Mouse (Mus musculus) heart, postnatal 0 days (tissue): ENCODE data around the gene Gm11634. TPM values are rescaled to one million over a fixed set of nuclear protein-coding genes. Genes with fewer than 3 reads are reported as not detected.
A peak's percentile ranks its signal among the peaks of the same experiment; 100 is the strongest.

Experiments
- ATAC-seq: fragments of 200-750 bp; cut with Nextera tagmentation; 2 replicates; pipeline ENCODE4 v1.8.0; 2017; ENCODE audit warnings: low read depth, moderate number of reproducible peaks, moderate library complexity; ENCODE audit not compliant: insufficient read depth
- DNase-seq: peaks from one replicate; pipeline ENCODE4 v3.0.0-alpha.2; 2016; ENCODE audit warnings: low spot score
- H3K27ac ChIP-seq: fragments of 300-500 bp; sonication (generic); 2 replicates; pipeline ENCODE4 v1.5.1; 2014; ENCODE audit warnings: low read depth, mild to moderate bottlenecking
- H3K27me3 ChIP-seq: fragments of 300-500 bp; sonication (generic); 2 replicates; pipeline ENCODE4 v1.6.1; 2014; ENCODE audit warnings: low read length, mixed read lengths; ENCODE audit not compliant: control insufficient read depth, insufficient read depth
- H3K36me3 ChIP-seq: fragments of 300-500 bp; sonication (generic); replicated peaks from 2 replicates; pipeline ENCODE4 v1.6.1; 2014; ENCODE audit warnings: low read length, mixed read lengths; ENCODE audit not compliant: control insufficient read depth, insufficient read depth
- H3K4me1 ChIP-seq: fragments of 300-500 bp; sonication (generic); 2 replicates; pipeline ENCODE4 v1.6.1; 2014; ENCODE audit warnings: antibody characterized with exemption; ENCODE audit not compliant: control insufficient read depth, insufficient read depth
- H3K4me2 ChIP-seq: fragments of 300-500 bp; sonication (generic); 2 replicates; pipeline ENCODE4 v1.6.1; 2014; ENCODE audit warnings: low read depth, mild to moderate bottlenecking, low read length, moderate library complexity
- H3K4me3 ChIP-seq: fragments of 300-500 bp; sonication (generic); 2 replicates; pipeline ENCODE4 v1.5.1; 2014; ENCODE audit warnings: low read depth, low read length
- H3K9ac ChIP-seq: fragments of 300-500 bp; sonication (generic); replicated peaks from 2 replicates; pipeline ENCODE4 v1.6.1; 2014; ENCODE audit warnings: low read depth, low read length, mixed read lengths
- H3K9me3 ChIP-seq: fragments of 300-500 bp; sonication (generic); replicated peaks from 2 replicates; pipeline ENCODE4 v1.6.1; 2016; ENCODE audit warnings: low read length; ENCODE audit not compliant: control insufficient read depth
- CTCF ChIP-seq: IDR thresholded peaks from 2 replicates; pipeline ENCODE4 v1.5.1; 2016; ENCODE audit warnings: antibody characterized with exemption, control low read depth, low read depth
- EP300 ChIP-seq: IDR thresholded peaks from 2 replicates; pipeline ENCODE4 v1.6.1; 2016; ENCODE audit warnings: antibody characterized with exemption, low read depth
- WGBS: fragments of 180-500 bp; shearing (Covaris S2); extraction: QIAGEN DNeasy Blood & Tissue Kit; methylation state at CpG from one replicate; pipeline ENCODE4 v1.1.7; 2014; 5-methylcytosine and 5-hydroxymethylcytosine counted together
- polyA plus RNA-seq: library from polyadenylated mRNA; unstranded; fragments of >200 nt; fragmentation: Nextera tagmentation; extraction: Ambion mirVana; gene quantifications from 2 replicates; pipeline ENCODE4 v1.2.1, GENCODE M21; 2015
- total RNA-seq: library from RNA; depleted of rRNA; stranded (reverse); fragments of >200 nt; gene quantifications from 2 replicates; pipeline ENCODE4 v1.2.3, GENCODE M21; 2014; ENCODE audit warnings: low replicate concordance

Gene Gm11634
- total and polyA plus RNA-seq, 2 experiments from 2014 or later = not detected

GRCm38 (mm10) chr11:101562391-101562790 is 36.7 kb downstream of the Gm11634 start:
- H3K36me3 ChIP-seq = peaks cover 89% of the 10 kb centered on the region
- H3K27ac ChIP-seq = no peak overlapping the region
- TF ChIP-seq CTCF (peak; percentile 86), EP300 (no peak)

GRCm38 (mm10) chr11:101556954-101557353 is 42.1 kb downstream of the Gm11634 start:
- H3K4me2 ChIP-seq = no peak overlapping the region
- peaks cover 55% of the 10 kb centered on the region for H3K36me3 ChIP-seq
- TF ChIP-seq CTCF = no peak
- no peak for TF ChIP-seq EP300
- no peak for ATAC-seq
- H3K9me3 ChIP-seq = no peaks in the 10 kb centered on the region
- peaks cover 14% of the 10 kb centered on the region; the same call in 1 of the 2 replicates for H3K4me1 ChIP-seq
- no peak for DNase-seq
- no peak overlapping the region for H3K9ac ChIP-seq
- 73% methylated on average over 2 of the region's 2 CpGs for WGBS
- H3K27me3 ChIP-seq = no peaks in the 10 kb centered on the region
- H3K4me3 ChIP-seq = no peak overlapping the region
- H3K27ac ChIP-seq = no peak overlapping the region

More at GRCm38 (mm10) chr11:101562391-101562790, 36.7 kb downstream of the Gm11634 start:
- no peaks in the 10 kb centered on the region for H3K4me1 ChIP-seq
- H3K4me2 ChIP-seq = no peak overlapping the region
- H3K9me3 ChIP-seq = no peaks in the 10 kb centered on the region
- no peak overlapping the region for H3K4me3 ChIP-seq
- WGBS = 27% methylated on average over 5 of the region's 5 CpGs
- no peaks in the 10 kb centered on the region for H3K27me3 ChIP-seq
- no peak overlapping the region for H3K9ac ChIP-seq
- ATAC-seq (no peak), DNase-seq (peak; percentile 58)

GRCm38 (mm10) chr11:101556541-101556940 is 42.5 kb downstream of the Gm11634 start:
- H3K4me3 ChIP-seq = no peak overlapping the region
- 91% methylated on average over 7 of the region's 7 CpGs for WGBS
- H3K27me3 ChIP-seq = no peaks in the 10 kb centered on the region
- peaks cover 51% of the 10 kb centered on the region for H3K36me3 ChIP-seq
- H3K4me1 ChIP-seq = peaks cover 14% of the 10 kb centered on the region; the same call in 1 of the 2 replicates
- no peak overlapping the region for H3K9ac ChIP-seq
- no peak overlapping the region for H3K4me2 ChIP-seq
- no peak for TF ChIP-seq EP300
- TF ChIP-seq CTCF = no peak
- no peaks in the 10 kb centered on the region for H3K9me3 ChIP-seq
- ATAC-seq (no peak), DNase-seq (no peak)
- H3K27ac ChIP-seq = no peak overlapping the region

GRCm38 (mm10) chr11:101553354-101553930 is 45.6 kb downstream of the Gm11634 start:
- peaks cover 26% of the 10 kb centered on the region for H3K36me3 ChIP-seq
- peak overlapping the region; percentile 90 for H3K4me3 ChIP-seq
- no peaks in the 10 kb centered on the region for H3K27me3 ChIP-seq
- DNase-seq (peak; percentile 28), ATAC-seq (no peak)
- H3K27ac ChIP-seq = peak overlapping the region; percentile 97
- H3K4me2 ChIP-seq = peak overlapping the region; percentile 78
- no peaks in the 10 kb centered on the region for H3K9me3 ChIP-seq
- H3K4me1 ChIP-seq = peaks cover 22% of the 10 kb centered on the region
- H3K9ac ChIP-seq = peak overlapping the region; percentile 86
- WGBS = 13% methylated on average over 8 of the region's 8 CpGs
- TF ChIP-seq CTCF (no peak), EP300 (no peak)

- Histone ChIP-seq H3K9me3 (no peaks in the 10 kb centered on the region), H3K27me3 (no peaks in the 10 kb centered on the region), H3K27ac (peak overlapping the region; percentile 97), H3K4me2 (peak overlapping the region; percentile 78), H3K4me3 (peak overlapping the region; percentile 90), H3K36me3 (peaks cover 23% of the 10 kb centered on the region), H3K9ac (peak overlapping the region; percentile 86), H3K4me1 (peaks cover 22% of the 10 kb centered on the region)
- WGBS = under 1% methylated on average over 37 of the region's 37 CpGs
- DNase-seq = peak; percentile 100
- peak; percentile 97 for ATAC-seq
- peak; percentile 31 for TF ChIP-seq CTCF
- no peak for TF ChIP-seq EP300
Measured at GRCm38 (mm10) chr11:101552476-101553300, 46.4 kb downstream of the Gm11634 start.
